Mouse (Mus musculus): ENCODE results near the gene Magt1.
"Not testable (repeated sequence)": the region's sequence is repeated elsewhere in the genome, so short reads cannot be mapped to it uniquely, and the experiment has no call there.

The Magt1 gene

DNA sequence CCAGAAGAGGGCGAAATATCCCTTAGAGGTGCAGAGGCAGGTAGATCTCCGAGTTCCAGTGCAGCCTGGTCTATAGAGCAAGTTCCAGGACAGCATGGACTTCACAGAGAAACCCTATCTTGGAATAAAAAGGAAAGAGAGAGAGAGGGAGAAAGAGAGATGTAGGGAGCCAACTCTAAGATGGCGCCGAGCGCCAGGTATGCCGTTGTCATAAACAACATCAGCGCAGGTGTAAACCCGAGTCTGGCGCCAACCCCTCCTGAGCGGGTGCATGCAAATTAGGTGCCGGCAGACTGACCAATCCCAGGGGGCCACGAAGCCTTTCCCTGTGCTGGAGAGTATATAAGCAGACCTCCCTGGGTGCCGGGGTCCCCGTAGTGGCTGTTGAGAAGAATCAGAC lies 54.6 kb downstream of the Magt1 start:
- not testable (repeated sequence) for DNase-seq (ENCODE audit: extremely low read depth, insufficient read length, low spot score)

DNA sequence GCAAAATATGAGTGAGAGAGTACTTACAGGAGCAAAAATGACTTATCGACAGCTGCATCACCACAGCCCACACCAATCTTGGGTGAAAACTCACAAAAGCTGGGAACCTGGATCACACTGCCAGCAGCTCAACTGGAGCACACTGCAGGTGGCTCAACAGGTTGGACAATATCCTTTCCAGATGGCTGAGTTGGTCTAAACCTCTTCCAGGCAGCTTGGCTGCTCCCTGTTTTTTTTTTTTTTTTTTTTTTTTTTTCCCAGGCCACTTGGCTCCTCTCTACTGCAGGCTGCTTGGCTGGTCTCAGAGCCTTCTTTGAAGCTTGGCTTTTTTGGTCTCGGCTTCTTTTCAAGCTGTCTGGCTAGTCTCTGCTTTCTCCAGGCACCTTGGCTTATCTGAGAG lies 57.7 kb downstream of the Magt1 start:
- no peak for DNase-seq (ENCODE audit: extremely low read depth, insufficient read length, low spot score)

DNA sequence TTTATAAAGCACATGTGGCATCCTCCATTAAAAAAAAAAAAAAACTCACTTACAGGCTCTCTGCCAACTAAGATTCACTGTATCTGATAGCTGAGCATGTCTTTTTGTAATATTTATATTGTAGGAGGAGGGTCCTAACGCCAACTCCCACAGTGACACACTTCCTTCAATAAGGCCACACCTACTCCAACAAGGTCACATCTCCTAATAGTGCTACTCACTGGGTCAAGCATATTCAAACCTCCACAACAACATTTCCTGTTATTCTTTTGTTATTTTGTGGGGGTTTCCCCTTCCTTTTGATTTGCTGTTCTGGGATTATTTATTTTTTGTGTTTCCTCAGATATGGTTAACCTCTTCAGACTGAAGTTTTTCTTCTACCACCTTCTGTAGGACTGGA lies 65.3 kb downstream of the Magt1 start:
- DNase-seq (ENCODE audit: extremely low read depth, insufficient read length, low spot score): no peak

DNA sequence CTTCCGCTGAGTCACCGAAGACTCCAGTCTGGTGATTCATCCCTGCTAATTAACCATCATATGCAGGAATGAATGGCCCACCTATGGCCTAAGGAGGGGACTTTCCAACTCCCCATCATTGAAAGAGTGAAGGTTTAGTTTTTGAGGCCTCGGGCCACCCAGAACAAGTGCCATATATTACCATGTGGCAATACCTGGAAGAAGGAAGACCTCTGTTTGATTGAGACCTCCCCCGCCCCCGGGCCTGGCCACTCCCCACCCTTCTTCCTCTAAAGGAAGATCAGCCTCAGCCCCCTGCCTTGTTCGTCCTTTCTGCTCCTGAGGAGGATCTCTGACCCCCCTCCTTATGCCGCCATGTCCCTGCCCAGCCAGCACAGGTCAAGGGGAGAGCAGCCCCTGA lies 72.5 kb downstream of the Magt1 start:
- DNase-seq (ENCODE audit: extremely low read depth, insufficient read length, low spot score): no peak

DNA sequence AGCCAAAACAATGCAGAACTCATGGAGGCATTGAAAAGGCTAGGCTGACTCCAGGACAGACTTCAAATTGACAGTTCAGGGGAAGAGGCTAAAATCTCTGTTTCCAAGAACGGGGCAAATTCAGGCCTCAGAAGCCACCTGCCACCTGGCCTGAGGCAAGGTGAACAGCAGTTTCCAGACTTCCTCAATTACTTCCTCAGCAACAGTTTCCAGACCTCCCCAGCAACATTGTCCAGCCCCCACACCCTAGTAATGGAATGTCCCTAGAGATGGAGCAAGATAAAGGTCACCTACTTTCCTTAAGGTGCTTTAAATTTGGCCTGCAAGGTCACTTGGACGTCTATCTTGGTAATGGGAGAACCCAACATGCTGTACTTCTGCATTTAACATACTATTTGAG lies 74.0 kb downstream of the Magt1 start:
- no peak for DNase-seq (ENCODE audit: extremely low read depth, insufficient read length, low spot score)

DNA sequence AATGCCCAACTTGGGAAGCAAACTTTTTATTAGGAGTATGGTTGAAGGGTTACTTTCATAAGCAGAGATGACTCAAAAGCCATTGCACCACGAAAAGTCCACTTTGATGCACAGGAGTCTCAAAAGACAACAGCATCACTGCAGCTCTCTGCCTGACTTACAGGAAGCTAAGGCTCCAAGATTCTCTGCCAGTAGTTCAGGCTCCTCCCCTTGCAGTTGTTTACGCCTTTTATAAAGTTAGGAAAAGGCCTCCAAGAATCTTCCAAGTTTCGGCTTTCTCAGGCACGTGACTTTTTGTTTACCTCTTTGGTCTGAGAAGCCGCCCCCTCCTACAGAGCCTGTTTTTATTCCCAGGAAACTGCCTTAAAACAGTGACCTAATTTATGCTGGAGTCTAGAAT lies 77.4 kb downstream of the Magt1 start:
- DNase-seq (ENCODE audit: extremely low read depth, insufficient read length, low spot score): no peak

DNA sequence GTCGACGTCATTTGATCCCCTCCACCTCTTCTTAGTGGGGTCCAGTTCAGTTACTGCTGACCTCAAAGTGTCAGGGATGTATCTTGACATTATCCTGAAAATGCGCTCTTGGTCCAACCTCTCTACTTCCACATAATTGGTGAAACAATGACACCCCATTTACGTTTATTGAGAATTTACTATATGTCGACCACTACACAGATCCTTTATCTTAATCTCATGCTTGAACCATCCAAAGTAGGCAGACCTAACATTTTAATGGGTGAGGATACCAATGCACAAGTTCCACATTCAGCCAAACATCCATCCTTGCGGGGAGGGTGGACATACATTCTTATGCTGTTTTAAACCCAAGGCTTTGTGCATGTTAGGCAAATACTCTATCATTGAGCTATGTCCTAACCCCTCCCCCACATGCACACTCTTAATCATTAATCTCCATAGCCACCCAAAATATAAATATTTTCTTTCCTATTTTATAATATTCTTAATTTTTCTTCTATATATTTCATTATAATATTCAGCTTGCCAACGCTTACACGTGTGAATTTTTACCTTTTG lies 82.1 kb downstream of the Magt1 start:
- no peak for DNase-seq (ENCODE audit: extremely low read depth, insufficient read length, low spot score)

DNA sequence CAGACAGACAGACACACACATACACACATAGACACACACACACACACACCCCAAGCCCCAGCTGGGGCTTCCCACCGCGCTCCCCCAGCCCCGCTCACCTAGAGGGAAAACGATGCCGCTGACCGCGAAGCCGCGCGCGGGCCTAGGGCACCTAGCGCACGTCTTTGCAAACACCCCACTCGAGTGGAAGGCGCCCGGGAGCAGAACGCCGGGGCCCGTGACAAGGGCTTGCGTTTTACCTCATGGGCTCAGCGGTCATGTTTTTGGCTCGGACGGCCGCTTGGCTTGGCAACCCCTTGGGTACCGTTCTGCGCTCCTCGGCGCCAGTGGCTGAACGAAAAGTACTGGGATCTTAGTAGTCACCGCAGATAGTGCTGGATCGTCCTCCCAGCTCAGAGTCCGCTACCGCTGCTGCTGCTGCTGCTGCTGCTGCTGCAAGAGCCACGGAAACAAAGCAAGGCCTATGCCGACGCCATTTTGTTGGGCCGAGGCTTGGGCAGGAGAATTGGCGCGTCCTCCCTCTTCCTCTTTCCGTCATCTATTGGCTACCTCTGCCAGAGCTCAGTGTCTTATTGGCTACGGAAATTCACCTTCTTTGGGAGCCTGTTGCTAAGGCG lies 82.7 kb downstream of the Magt1 start, which contains the start of gene Atrx:
TSS of gene Atrx (minus strand) at position 543 of the 617 bp plus-strand sequence.
- peak; percentile 73 for DNase-seq (ENCODE audit: extremely low read depth, insufficient read length, low spot score)

DNA sequence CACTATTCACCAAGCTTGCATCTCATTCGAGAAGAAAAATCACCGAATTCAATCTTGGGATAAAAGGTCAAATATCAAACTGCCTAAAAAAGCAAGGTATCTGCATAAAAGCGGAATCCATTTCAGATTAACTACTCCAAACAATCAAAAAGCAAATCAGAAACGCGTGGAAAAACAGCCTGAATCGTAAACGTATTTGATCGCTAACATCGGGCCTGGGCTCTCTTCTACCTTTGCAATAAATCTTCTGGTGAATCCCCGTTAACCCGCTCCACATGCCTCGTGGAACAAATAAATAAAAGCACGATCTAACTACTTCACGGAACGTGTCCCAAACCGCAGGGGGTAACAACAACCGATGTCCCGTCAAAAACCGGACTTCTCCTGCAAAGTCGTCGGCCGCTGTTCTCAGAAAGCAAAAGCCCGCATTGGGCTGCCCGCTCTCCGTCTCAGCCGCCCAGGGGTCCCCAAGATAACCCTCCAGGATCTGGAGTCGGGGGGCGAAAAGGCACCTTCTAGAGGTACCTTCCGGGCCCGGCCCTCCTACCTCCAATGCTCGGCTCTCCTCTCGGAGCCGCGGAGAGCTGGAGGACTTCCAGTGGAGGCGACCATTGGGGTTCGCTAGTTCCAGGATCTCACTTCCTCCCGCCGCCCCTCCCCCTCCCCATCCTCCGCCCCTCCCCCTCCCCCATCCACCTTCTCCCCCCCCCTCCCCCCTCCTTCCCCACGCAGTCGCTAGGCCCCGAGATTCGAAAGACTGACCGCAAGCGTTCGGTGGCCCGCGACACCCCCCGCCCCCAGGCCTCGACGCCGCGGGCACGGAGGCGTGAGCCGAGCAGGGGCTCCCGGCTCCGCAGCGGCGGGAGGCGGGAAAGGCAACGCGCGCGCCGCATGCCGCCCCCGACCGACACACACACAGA lies 83.5 kb downstream of the Magt1 start:
- DNase-seq (ENCODE audit: extremely low read depth, insufficient read length, low spot score): peak; percentile 61

DNA sequence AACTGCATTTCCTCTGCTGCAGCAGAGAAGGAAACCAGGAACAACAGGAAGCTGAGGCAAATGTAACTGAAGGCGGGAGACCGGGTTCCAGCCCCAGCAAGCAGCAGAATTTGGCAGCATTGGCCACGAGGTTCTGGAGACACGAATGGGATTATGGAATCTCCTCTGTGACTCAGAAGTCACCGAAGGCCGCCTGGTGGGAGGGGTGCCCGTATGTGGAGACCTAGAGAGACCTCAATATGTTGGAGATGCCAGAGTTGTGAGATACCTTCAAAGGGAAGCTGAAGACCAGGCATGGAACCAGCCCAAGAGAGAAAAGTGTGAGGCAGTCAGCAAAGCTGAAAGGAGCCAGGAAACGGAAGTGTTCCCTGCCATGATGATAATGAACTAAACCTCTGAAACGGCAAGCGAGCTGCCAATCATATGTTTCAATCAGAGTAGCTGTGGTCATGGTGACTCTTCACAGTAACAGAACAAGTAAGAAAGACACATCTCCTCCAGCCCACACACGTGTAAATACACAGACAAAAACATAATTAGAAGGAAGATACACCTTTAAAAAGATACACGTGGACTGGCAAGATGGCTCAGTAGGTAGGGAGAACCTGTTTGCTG lies 85.5 kb downstream of the Magt1 start:
- DNase-seq (ENCODE audit: extremely low read depth, insufficient read length, low spot score): peak; percentile 40

DNA sequence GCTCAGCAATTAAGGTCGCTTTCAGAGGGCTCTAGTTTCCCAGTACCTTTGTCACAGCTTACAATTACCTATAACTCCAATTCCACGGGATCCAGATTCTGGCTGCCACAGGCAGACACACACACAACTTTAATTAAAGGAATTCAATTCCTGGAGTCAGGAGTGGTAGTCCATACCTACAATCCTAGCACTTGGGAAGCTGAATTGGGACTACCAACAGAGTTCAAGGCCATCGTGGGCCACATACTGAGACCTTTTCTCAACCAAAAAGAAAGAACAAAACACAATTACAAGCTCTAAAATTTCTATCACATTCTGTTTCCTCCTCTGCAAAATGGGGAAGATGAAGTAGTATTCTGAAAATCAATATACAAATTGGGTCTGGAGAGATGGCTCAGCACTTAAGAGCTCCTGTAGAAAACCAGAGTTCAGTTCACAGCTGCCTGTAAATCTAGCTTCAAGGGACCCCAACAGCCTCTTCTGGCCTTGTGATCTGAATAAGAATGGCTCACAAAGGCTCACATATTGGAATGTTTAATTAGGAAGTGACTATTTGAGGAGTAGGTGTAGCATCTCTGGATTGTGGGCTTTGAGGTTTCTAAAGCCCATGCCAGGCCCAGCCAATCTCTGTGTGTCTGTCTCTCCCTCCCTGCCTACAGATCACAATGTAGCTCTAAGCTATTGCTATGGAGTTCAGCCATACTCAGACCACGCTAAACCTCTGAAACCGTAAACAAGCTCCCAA lies 87.2 kb downstream of the Magt1 start:
- no peak for DNase-seq (ENCODE audit: extremely low read depth, insufficient read length, low spot score)

DNA sequence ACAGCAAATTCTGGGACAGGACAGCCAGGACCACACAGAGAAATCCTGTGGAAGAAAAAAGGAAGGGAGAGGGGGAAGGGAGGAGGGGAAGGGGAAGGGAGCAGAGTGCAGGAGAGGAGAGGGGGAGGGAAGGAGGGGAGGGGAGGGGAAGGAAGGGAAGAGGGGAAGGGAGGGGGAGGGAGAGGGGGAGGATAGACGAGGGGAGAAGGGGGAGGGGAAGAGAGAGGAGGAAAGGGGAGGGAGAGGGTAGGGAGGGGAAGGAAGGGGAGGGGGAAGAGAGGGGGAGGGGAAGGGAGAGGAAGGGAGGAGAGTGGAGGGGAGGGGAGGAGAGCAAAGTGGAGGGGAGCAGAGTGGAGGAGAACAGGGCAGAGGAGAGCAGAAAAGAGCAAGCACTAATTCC lies 87.8 kb downstream of the Magt1 start:
- no peak for DNase-seq (ENCODE audit: extremely low read depth, insufficient read length, low spot score)

DNA sequence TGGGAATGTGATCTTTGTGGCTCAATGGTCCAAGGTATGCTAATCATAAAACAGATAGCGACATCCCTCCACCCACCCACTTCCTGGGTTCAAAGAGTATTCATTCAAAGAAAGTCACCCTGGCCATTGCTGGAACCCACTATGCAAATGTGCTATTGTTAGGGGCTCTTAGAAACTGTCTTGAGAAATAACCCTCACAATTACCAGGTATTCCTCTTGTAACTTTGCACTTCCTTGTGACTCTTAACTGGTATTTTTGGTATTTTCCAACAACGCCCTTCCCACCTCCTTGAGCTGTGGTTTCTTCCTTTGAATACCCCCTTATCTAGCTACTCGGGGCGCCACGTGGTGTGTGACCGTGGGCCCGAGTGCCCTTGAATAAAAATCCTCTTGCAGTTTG lies 88.7 kb downstream of the Magt1 start:
- not testable (repeated sequence) for DNase-seq (ENCODE audit: extremely low read depth, insufficient read length, low spot score)

DNA sequence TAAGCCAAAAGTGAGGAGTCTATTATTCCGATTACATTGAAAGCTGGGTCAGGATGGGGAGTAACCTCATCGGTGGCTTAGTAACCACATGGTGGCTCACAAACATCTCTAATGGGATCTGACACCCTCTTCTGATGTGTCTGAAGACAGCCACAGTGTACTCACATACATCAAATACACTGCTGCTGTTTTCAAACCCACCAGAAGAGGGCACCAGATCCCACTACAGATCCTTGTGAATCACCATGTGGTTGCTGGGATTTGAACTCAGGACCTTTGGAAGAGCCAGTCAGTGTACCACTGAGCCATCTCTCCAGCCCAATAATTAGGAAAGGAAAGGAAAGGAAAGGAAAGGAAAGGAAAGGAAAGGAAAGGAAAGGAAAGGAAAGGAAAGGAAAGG lies 90.3 kb downstream of the Magt1 start:
- DNase-seq (ENCODE audit: extremely low read depth, insufficient read length, low spot score): peak; percentile 18

Data from 3134 (cell line).